Mouse (Mus musculus): ENCODE results near the gene Tmco5.

- TF ChIP-seq CTCF (IDR thresholded peaks at IDR 0.05; ENCODE audit: insufficient read depth, low read length) = no peak
- TF ChIP-seq POLR2A (IDR thresholded peaks at IDR 0.05; ENCODE audit: borderline replicate concordance, extremely low read depth, low read depth, low read length) = no peak
Observed at GRCm38 (mm10) chr2:116925230-116925629, 46.7 kb downstream of the Tmco5 start.

All from lung, adult 2 months (tissue).